Mouse (Mus musculus) mature B cell (primary cell): Measurements from ENCODE around the gene Atox1.

ENCODE experiments used
- in situ Hi-C: fragments of 300-500 bp; cut with MboI; formaldehyde crosslinking; loops from 2 replicates; pipeline ENCODE4 v1.14.3; 2019

Atox1 gene

GRCm38 (mm10) chr11:55461019-55461645 is at the start of gene Atox1:
Gene Atox1 (minus strand): TSS chr11:55461239.
- in situ Hi-C loops, result no loop called here

- in situ Hi-C loops, result no loop called here
Measured at GRCm38 (mm10) chr11:55505485-55505884, 44.4 kb upstream of the Atox1 start.

- in situ Hi-C loops, result no loop called here
Measured at GRCm38 (mm10) chr11:55502886-55503285, 41.8 kb upstream of the Atox1 start.

GRCm38 (mm10) chr11:55501955-55502531 is 41.0 kb upstream of the Atox1 start:
- in situ Hi-C loops, result no loop called here

GRCm38 (mm10) chr11:55497885-55498284 is 36.8 kb upstream of the Atox1 start:
- in situ Hi-C loops, result no loop called here

GRCm38 (mm10) chr11:55496158-55496557 is 35.1 kb upstream of the Atox1 start:
- in situ Hi-C loops, result no loop called here

GRCm38 (mm10) chr11:55485443-55485842 is 24.4 kb upstream of the Atox1 start:
- in situ Hi-C loops, result no loop called here

GRCm38 (mm10) chr11:55473219-55473618 is 12.2 kb upstream of the Atox1 start:
- in situ Hi-C loops, result no loop called here

GRCm38 (mm10) chr11:55471467-55471866 is 10.4 kb upstream of the Atox1 start:
- in situ Hi-C loops, result no loop called here

- in situ Hi-C loops, result no loop called here
Measured at GRCm38 (mm10) chr11:55470761-55471160, 9.7 kb upstream of the Atox1 start.

- in situ Hi-C loops, result no loop called here
Measured at GRCm38 (mm10) chr11:55469923-55470691, 9.1 kb upstream of the Atox1 start.

GRCm38 (mm10) chr11:55469048-55469843 is 8.2 kb upstream of the Atox1 start, which contains the start of gene G3bp1:
Gene G3bp1 (plus strand): TSS chr11:55469685.
- in situ Hi-C loops, result no loop called here

GRCm38 (mm10) chr11:55468611-55469047 is 7.6 kb upstream of the Atox1 start:
- in situ Hi-C loops, result no loop called here

GRCm38 (mm10) chr11:55468012-55468411 is 7.0 kb upstream of the Atox1 start:
- in situ Hi-C loops, result no loop called here

- in situ Hi-C loops, result no loop called here
Measured at GRCm38 (mm10) chr11:55465177-55465576, 4.1 kb upstream of the Atox1 start.

GRCm38 (mm10) chr11:55464707-55465106 is 3.7 kb upstream of the Atox1 start:
- in situ Hi-C loops, result no loop called here

GRCm38 (mm10) chr11:55462149-55462548 is 1.1 kb upstream of the Atox1 start:
- in situ Hi-C loops, result no loop called here

- in situ Hi-C loops, result no loop called here
Measured at GRCm38 (mm10) chr11:55460559-55461018, 450 bp downstream of the Atox1 start.

- in situ Hi-C loops, result no loop called here
Measured at GRCm38 (mm10) chr11:55459850-55460558, 1.0 kb downstream of the Atox1 start.

GRCm38 (mm10) chr11:55458501-55458900 is 2.5 kb downstream of the Atox1 start:
- in situ Hi-C loops, result no loop called here

GRCm38 (mm10) chr11:55455166-55455565 is 5.9 kb downstream of the Atox1 start:
- in situ Hi-C loops, result no loop called here
